Mouse (Mus musculus): Measurements from ENCODE around the gene Mroh7.

The Mroh7 gene

GRCm38 (mm10) chr4:106699989-106700388 is 30.7 kb downstream of the Mroh7 start:
- peak; percentile 29 for DNase-seq (ENCODE audit: low read depth, low spot score)

DNA sequence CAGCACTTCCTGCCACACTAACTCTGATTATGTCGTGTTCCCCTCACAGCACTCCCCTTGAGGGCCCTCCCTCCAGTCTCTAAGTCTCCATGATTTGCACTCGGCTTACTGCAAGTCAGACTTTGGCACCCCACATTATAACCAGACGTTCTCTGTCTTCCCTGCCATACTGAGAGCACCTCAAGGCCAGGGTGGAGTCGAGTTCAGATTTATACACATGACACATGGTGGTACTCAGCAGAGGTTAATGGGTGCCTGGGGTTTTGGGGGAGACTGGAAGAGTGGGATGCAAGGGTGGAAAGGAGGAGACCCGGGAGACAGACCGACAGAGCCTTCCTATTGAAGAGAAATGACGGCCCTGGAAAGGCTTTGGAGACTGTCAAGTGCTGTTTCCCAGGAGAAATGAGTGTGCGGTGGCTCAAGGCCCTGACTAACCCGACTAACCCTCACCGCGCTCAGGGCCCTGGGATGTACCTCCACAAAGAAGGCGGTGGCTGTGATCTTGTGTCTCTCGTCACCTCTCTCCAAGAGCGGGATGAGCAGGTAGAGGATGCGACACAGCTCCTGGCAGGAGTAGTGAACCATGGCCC is 36.8 kb downstream of the Mroh7 start:
- no peak for DNase-seq (ENCODE audit: low read depth, low spot score)

GRCm38 (mm10) chr4:106688636-106689296 is 42.0 kb downstream of the Mroh7 start:
- DNase-seq (ENCODE audit: low read depth, low spot score): no peak

GRCm38 (mm10) chr4:106680955-106681354 is 49.8 kb downstream of the Mroh7 start:
- no peak for DNase-seq (ENCODE audit: low read depth, low spot score)

DNA sequence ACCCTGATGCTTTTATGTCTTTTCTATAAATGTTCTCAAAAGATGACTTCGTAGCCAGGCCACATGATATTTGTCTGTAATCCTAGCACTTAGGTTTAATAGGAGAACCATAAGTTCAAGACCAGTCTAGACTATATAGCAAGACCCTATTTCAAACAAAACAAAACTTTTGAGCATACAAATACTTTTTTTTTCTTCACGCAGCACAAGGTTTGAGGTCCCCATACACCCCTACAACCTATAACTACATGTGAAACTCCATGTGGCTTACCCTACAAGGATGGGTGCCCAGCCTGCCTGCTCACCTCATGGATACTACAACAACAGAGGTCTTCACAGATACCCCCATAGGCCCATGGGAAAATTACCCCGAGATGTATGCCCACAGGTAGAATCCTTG is 51.6 kb downstream of the Mroh7 start:
- no peak for DNase-seq (ENCODE audit: low read depth, low spot score)

GRCm38 (mm10) chr4:106678442-106679118 is 52.1 kb downstream of the Mroh7 start, which contains the start of gene Ttc4:
Gene Ttc4, minus strand, starts transcription at chr4:106678944.
- peak; percentile 80 for DNase-seq (ENCODE audit: low read depth, low spot score)

- DNase-seq (ENCODE audit: low read depth, low spot score): no peak
Observed at GRCm38 (mm10) chr4:106676749-106677148, 54.0 kb downstream of the Mroh7 start.

GRCm38 (mm10) chr4:106666546-106666945 is 64.2 kb downstream of the Mroh7 start:
- DNase-seq (ENCODE audit: low read depth, low spot score): no peak

GRCm38 (mm10) chr4:106665673-106666072 is 65.1 kb downstream of the Mroh7 start:
- DNase-seq (ENCODE audit: low read depth, low spot score): no peak

DNA sequence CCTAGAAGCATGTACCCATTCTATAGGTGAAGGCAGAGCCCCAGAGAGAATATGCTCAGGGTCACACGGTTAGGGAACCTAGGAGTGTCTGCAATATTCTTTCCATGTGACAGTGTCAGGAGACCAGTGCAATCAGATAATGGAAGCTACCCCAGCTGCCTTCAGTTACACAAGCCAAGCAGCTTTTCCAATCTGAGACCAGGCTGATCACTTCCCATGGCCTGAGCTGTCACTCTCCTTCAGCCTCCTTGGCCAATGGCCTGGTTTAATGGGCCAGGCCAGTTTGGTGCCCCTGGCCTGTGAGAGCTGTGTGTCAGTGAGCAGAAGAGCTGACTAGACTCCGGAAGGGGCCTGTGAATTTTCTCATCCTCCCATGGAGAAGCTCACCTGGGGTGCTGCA is 65.5 kb downstream of the Mroh7 start:
- DNase-seq (ENCODE audit: low read depth, low spot score): no peak

GRCm38 (mm10) chr4:106664697-106665096 is 66.0 kb downstream of the Mroh7 start:
- no peak for DNase-seq (ENCODE audit: low read depth, low spot score)

DNA sequence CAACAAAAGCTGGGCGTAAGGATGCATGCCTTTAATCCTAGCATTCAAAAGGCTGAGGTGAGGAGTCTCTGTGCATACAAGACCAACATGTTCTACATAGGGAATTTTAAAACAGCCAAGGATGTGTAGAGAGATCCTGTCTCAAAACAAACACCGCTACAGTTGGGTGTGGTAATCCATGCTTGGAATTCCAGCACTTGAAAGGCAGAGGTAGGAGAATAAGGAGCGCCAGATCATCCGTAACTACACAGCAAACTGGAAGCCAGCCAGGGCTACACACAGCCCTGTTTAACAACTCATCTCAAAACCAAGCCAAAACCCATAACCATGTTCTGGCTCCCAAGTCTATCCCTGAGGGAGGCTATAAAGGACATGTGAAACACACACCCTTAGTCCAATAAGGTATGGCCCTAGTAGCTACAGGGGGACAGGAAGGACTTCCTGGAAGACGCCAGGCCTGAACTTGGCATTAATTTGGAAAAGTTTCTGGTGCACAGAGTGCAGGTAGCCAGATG is 66.7 kb downstream of the Mroh7 start:
- DNase-seq (ENCODE audit: low read depth, low spot score): no peak

DNA sequence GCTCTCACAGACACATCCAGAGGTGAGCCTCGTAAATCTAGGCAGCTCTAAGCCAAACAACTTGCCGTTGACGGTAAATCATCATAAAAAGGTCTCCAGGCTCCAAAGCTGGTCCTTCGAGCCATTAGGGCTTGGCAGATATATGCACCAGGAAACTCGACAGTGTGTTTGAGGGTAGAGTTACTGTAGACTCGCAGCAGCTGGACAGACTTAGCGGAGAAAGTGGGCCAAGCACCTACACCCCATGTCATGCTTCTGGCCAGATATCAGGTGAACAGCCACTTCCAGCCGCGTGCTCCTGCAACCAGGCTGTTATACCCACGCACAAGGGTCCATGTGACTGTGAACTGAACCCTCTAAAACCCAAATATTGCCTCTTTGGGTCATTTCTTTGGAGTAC is 75.0 kb downstream of the Mroh7 start:
- DNase-seq (ENCODE audit: low read depth, low spot score): no peak

- DNase-seq (ENCODE audit: low read depth, low spot score): no peak
Observed at GRCm38 (mm10) chr4:106653051-106653450, 77.7 kb downstream of the Mroh7 start.

DNA sequence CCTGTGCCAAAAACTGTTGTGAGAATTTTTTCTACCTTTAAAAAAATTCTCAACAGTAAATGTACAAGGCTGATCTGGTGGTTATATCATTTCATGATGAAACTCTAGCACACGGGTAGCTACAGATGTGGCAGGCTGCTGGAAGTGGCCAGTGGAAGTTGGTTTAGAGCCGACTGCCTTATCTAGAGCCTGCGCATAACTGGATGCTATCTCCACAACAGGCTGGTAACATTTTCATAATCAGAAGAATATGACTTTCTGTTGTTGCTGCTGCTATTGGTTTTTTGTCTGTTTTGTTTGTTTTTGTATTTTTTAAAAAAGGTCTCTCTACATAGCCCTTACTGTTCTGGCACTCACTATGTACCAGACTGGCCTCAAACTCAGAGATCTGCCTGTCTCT is 78.2 kb downstream of the Mroh7 start:
- DNase-seq (ENCODE audit: low read depth, low spot score): no peak

- DNase-seq (ENCODE audit: low read depth, low spot score): peak; percentile 97
Observed at GRCm38 (mm10) chr4:106650833-106651527, 79.7 kb downstream of the Mroh7 start, which contains the start of gene Pars2. Gene Pars2, plus strand, starts transcription at chr4:106651069.

DNA sequence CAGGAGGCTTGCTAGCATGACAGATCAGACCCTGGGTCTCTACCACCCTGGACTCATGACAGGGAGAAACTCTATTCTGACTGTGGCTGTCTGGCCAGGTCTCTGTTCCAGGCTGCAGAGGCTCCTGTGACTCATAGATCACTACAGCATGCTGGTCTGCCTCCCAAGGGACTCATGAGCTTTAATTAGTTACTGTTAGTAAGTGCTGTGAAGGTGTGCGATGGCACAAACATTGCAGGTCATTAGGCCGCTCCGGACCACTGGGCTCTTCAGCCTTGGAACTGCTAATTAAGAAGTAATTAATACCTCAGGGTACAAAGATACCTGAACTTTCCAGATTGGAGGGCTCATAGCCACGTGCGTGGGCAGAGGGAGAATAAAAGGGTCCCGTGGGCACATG is 83.6 kb downstream of the Mroh7 start:
- no peak for DNase-seq (ENCODE audit: low read depth, low spot score)

DNA sequence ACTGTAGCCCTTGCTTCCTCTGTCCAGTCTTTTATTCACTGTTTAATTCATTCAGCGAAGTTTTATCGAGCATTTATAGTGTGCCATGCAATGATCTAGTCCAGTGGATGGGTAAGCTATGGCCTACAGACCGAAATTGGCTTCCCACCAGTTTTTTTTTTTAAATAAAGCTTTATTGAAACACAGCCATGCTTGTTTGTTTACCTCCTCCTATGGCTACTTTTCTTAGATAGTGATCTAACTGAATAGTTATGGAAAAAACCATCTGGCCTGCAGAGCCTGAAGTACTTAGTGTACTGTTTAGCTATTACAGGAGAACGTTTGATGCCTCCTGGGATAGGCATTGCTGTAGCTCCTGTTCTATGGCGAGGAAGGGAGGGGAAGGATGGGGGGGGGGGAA is 84.9 kb downstream of the Mroh7 start:
- no peak for DNase-seq (ENCODE audit: low read depth, low spot score)

DNA sequence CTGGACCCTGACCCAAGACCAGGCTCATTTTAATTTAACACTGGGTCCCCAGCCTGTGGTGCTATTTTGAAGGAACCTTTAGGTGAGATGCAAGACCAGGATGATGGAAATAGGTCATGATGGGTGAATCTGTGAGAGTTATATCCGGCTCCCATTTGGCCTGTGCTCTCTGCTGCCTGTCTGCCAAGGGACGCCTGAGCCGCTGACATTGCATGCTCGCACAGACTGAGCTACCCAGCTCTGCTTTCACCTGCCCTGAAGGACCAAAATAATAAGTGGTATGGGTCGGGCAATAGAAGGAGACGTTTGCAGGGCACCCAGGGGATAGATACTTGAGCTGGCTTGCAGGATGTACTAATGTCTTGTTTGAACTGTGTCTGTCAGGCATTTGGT is 86.5 kb downstream of the Mroh7 start:
- no peak for DNase-seq (ENCODE audit: low read depth, low spot score)

- no peak for DNase-seq (ENCODE audit: low read depth, low spot score)
Observed at GRCm38 (mm10) chr4:106643483-106644217, 87.1 kb downstream of the Mroh7 start.

GRCm38 (mm10) chr4:106634086-106634479 is 96.6 kb downstream of the Mroh7 start:
- no peak for DNase-seq (ENCODE audit: low read depth, low spot score)
